Comparison of ENCODE assay signal across 7 mouse cellular contexts in genomic region chr17:3288341-3288740, GRCm38 (mm10). TPM values are rescaled to one million over a fixed set of nuclear protein-coding genes. Genes with fewer than 3 reads are reported as not detected.
DNase-seq lines count a peak whose midpoint lies in the region; ATAC-seq and TF ChIP-seq lines count a peak whose summit lies in the region.

No protein-coding gene starts in this region.

- WGBS in liver, embryonic 14.5 days (ENCODE audit: insufficient replicate concordance), result 10% methylated on average over 6 of the region's 6 CpGs

- no peak overlapping the region for H3K4me2 ChIP-seq in liver, embryonic 14.5 days (ENCODE audit: low read depth)

- no peak overlapping the region for H3K9ac ChIP-seq in liver, embryonic 14.5 days (replicated peaks)

- no peak overlapping the region for H3K4me3 ChIP-seq in E14TG2a.4 (replicated peaks; ENCODE audit: low read length)
- H3K4me3 ChIP-seq in liver, embryonic 14.5 days (ENCODE audit: insufficient read depth in 1 of 2, low read depth in 2 of 2, low read length in 2 of 2), result no peak overlapping the region

- H3K27me3 ChIP-seq in E14TG2a.4 (ENCODE audit: insufficient read depth, low read length), result peaks cover 3% of the 10 kb centered on the region; the same call in 1 of the 2 replicates
- H3K27me3 ChIP-seq in liver, embryonic 14.5 days (ENCODE audit: control insufficient read depth, insufficient read depth, low read length), result no peaks in the 10 kb centered on the region

- no peak for TF ChIP-seq EP300 in liver, embryonic 14.5 days (IDR thresholded peaks at IDR 0.05; ENCODE audit: low read depth)

- peak; percentile 76 for TF ChIP-seq CTCF in E14TG2a.4 (conservative IDR thresholded peaks at IDR 0.05; ENCODE audit: low read length)
- peak; percentile 74 for TF ChIP-seq CTCF in liver, embryonic 14.5 days (IDR thresholded peaks at IDR 0.05; ENCODE audit: low read depth)

- no peaks in the 10 kb centered on the region for H3K36me3 ChIP-seq in E14TG2a.4 (ENCODE audit: insufficient read depth, low read length)
- no peaks in the 10 kb centered on the region for H3K36me3 ChIP-seq in liver, embryonic 14.5 days (replicated peaks; ENCODE audit: control insufficient read depth, insufficient read depth, low read depth)

- H3K27ac ChIP-seq in liver, embryonic 14.5 days, result no peak overlapping the region

- H3K9me3 ChIP-seq in E14TG2a.4 (ENCODE audit: low read length), result no peaks in the 10 kb centered on the region
- H3K9me3 ChIP-seq in liver, embryonic 14.5 days (ENCODE audit: control insufficient read depth, low read length), result no peaks in the 10 kb centered on the region

- ATAC-seq in liver, embryonic 14.5 days (ENCODE audit: insufficient read depth), result no peak

- peak; percentile 84 for DNase-seq in 416B (ENCODE audit: low read depth)
- peak; percentile 5 for DNase-seq in c-Kit-negative CD71-positive TER-119-positive erythroid progenitor cells, embryonic 14.5 days (ENCODE audit: low read depth, low spot score)
- DNase-seq in frontal cortex, postnatal 25 days (ENCODE audit: low spot score in 2 of 2), result peak; percentile 65 to 66
- DNase-seq in kidney, postnatal 14 days, result peak; percentile 68
- peak; percentile 23 to 28 (median 27) for DNase-seq in liver, embryonic 14.5 days (ENCODE audit: low read depth in 3 of 3, low spot score in 3 of 3)
- peak; percentile 78 to 80 for DNase-seq in right cerebral cortex, postnatal 10 days (ENCODE audit: low spot score in 2 of 2)

- H3K4me1 ChIP-seq in E14TG2a.4 (replicated peaks; ENCODE audit: low read depth, low read length), result peaks cover 51% of the 10 kb centered on the region
- no peaks in the 10 kb centered on the region for H3K4me1 ChIP-seq in liver, embryonic 14.5 days (replicated peaks; ENCODE audit: control insufficient read depth in 2 of 2, insufficient read depth in 2 of 2, low read length in 1 of 2)

RNA-seq across cellular contexts. Expression of gene Tiam2, which starts 38.0 kb away (rescaled TPM):
- polyA plus RNA-seq in liver, embryonic 14.5 days (2012; rRNA removed), result 0.29 and 0.30 TPM in 2 replicates
- 0.49 and 0.60 TPM in 2 replicates for polyA plus RNA-seq in liver, embryonic 14.5 days (2014; fragmentation: Nextera tagmentation; extraction: Ambion mirVana)

Comparison
In these comparisons a context has a peak if more than half of its experiments do, and no peak if none do; other contexts are left out.
1. DNase-seq: peak in every context shown above with its lines; median percentile 84 in 416B; 79 in right cerebral cortex, postnatal 10 days; 68 in kidney, postnatal 14 days; 66 in frontal cortex, postnatal 25 days; 27 in liver, embryonic 14.5 days; 5 in c-Kit-negative CD71-positive TER-119-positive erythroid progenitor cells, embryonic 14.5 days.